Mouse (Mus musculus): ENCODE results near the gene Pank1.
A peak's percentile ranks its signal among the peaks of the same experiment; 100 is the strongest.

Gene Pank1

GRCm38 (mm10) chr19:34879624-34880023 lies 369 bp upstream of the Pank1 start:
- no peak for DNase-seq (ENCODE audit: low spot score)

- DNase-seq (ENCODE audit: low spot score): peak; percentile 69
Observed at GRCm38 (mm10) chr19:34877898-34878602, 1.2 kb downstream of the Pank1 start.

GRCm38 (mm10) chr19:34876676-34877075 lies 2.6 kb downstream of the Pank1 start:
- no peak for DNase-seq (ENCODE audit: low spot score)

GRCm38 (mm10) chr19:34869375-34869774 lies 9.9 kb downstream of the Pank1 start:
- no peak for DNase-seq (ENCODE audit: low spot score)

GRCm38 (mm10) chr19:34868093-34868741 lies 11.0 kb downstream of the Pank1 start:
- DNase-seq (ENCODE audit: low spot score): no peak

- DNase-seq (ENCODE audit: low spot score): no peak
Observed at GRCm38 (mm10) chr19:34863737-34864136, 15.5 kb downstream of the Pank1 start.

GRCm38 (mm10) chr19:34856021-34856651 lies 23.1 kb downstream of the Pank1 start:
- DNase-seq (ENCODE audit: low spot score): no peak

- DNase-seq (ENCODE audit: low spot score): no peak
Observed at GRCm38 (mm10) chr19:34851161-34851560, 28.1 kb downstream of the Pank1 start.

GRCm38 (mm10) chr19:34849426-34849825 lies 29.8 kb downstream of the Pank1 start:
- no peak for DNase-seq (ENCODE audit: low spot score)

- DNase-seq (ENCODE audit: low spot score): no peak
Observed at GRCm38 (mm10) chr19:34848164-34848563, 31.1 kb downstream of the Pank1 start.

- no peak for DNase-seq (ENCODE audit: low spot score)
Observed at GRCm38 (mm10) chr19:34847103-34847502, 32.2 kb downstream of the Pank1 start.

GRCm38 (mm10) chr19:34846508-34847038 lies 32.7 kb downstream of the Pank1 start:
- no peak for DNase-seq (ENCODE audit: low spot score)

- no peak for DNase-seq (ENCODE audit: low spot score)
Observed at GRCm38 (mm10) chr19:34846005-34846404, 33.2 kb downstream of the Pank1 start.

- no peak for DNase-seq (ENCODE audit: low spot score)
Observed at GRCm38 (mm10) chr19:34845331-34845730, 33.9 kb downstream of the Pank1 start.

- no peak for DNase-seq (ENCODE audit: low spot score)
Observed at GRCm38 (mm10) chr19:34844760-34845159, 34.5 kb downstream of the Pank1 start.

- no peak for DNase-seq (ENCODE audit: low spot score)
Observed at GRCm38 (mm10) chr19:34844047-34844446, 35.2 kb downstream of the Pank1 start.

GRCm38 (mm10) chr19:34841719-34842506 lies 37.3 kb downstream of the Pank1 start:
- no peak for DNase-seq (ENCODE audit: low spot score)

- no peak for DNase-seq (ENCODE audit: low spot score)
Observed at GRCm38 (mm10) chr19:34838624-34839023, 40.6 kb downstream of the Pank1 start.

- DNase-seq (ENCODE audit: low spot score): no peak
Observed at GRCm38 (mm10) chr19:34831702-34832101, 47.6 kb downstream of the Pank1 start.

- no peak for DNase-seq (ENCODE audit: low spot score)
Observed at GRCm38 (mm10) chr19:34827916-34828635, 51.2 kb downstream of the Pank1 start.

GRCm38 (mm10) chr19:34827444-34827843 lies 51.8 kb downstream of the Pank1 start:
- no peak for DNase-seq (ENCODE audit: low spot score)

All from ovary, postnatal 14 days (tissue).